Mouse (Mus musculus) heart, embryonic 12.5 days (tissue): ENCODE data around the gene Galnt17. TPM values are rescaled to one million over a fixed set of nuclear protein-coding genes. Genes with fewer than 3 reads are reported as not detected.

ENCODE experiments used
- ATAC-seq: fragments of 200-750 bp; cut with Nextera tagmentation; 2 replicates; pipeline ENCODE4 v1.8.0; 2017; ENCODE audit warnings: moderate TSS enrichment, moderate library complexity; ENCODE audit not compliant: insufficient number of reproducible peaks, low FRiP score
- H3K27ac ChIP-seq: fragments of 300-500 bp; sonication (generic); 2 replicates; pipeline ENCODE4 v1.5.1; 2016; ENCODE audit warnings: mild to moderate bottlenecking, moderate library complexity; ENCODE audit not compliant: poor library complexity, severe bottlenecking
- H3K27me3 ChIP-seq: fragments of 300-500 bp; sonication (generic); replicated peaks from 2 replicates; pipeline ENCODE4 v1.6.1; 2016; ENCODE audit warnings: mild to moderate bottlenecking, moderate library complexity
- H3K36me3 ChIP-seq: fragments of 300-500 bp; sonication (generic); 2 replicates; pipeline ENCODE4 v1.6.1; 2016; ENCODE audit warnings: mild to moderate bottlenecking, moderate library complexity
- H3K4me1 ChIP-seq: fragments of 300-500 bp; sonication (generic); replicated peaks from 2 replicates; pipeline ENCODE4 v1.6.1; 2016; ENCODE audit warnings: mild to moderate bottlenecking
- H3K4me2 ChIP-seq: fragments of 300-500 bp; sonication (generic); 2 replicates; pipeline ENCODE4 v1.6.1; 2016; ENCODE audit warnings: mild to moderate bottlenecking, moderate library complexity
- H3K4me3 ChIP-seq: fragments of 300-500 bp; sonication (generic); 2 replicates; pipeline ENCODE4 v1.5.1; 2016; ENCODE audit warnings: mild to moderate bottlenecking
- H3K9ac ChIP-seq: fragments of 300-500 bp; sonication (generic); 2 replicates; pipeline ENCODE4 v1.6.1; 2016; ENCODE audit warnings: mild to moderate bottlenecking, moderate library complexity
- H3K9me3 ChIP-seq: fragments of 300-500 bp; sonication (generic); replicated peaks from 2 replicates; pipeline ENCODE4 v1.6.1; 2016; ENCODE audit warnings: mild to moderate bottlenecking, moderate library complexity
- WGBS: fragments of 180-500 bp; shearing (Covaris S2); methylation state at CpG from one replicate; pipeline ENCODE4 v1.1.7; 2016; 5-methylcytosine and 5-hydroxymethylcytosine counted together
- polyA plus RNA-seq: library from polyadenylated mRNA; unstranded; fragments of >200 nt; fragmentation: Nextera tagmentation; extraction: Ambion mirVana; gene quantifications from 2 replicates; pipeline ENCODE4 v1.2.1, GENCODE M21; 2016

The Galnt17 gene
- polyA plus RNA-seq, 1 experiment from 2014 or later, result 0.86 TPM

- WGBS, result 46% methylated on average over 8 of the region's 8 CpGs
- Histone ChIP-seq H3K27me3 (no peaks in the 10 kb centered on the region), H3K36me3 (no peaks in the 10 kb centered on the region), H3K9ac (no peak overlapping the region), H3K9me3 (0 out of 2 replicates have a peak, but pooled peaks cover 2% of the 10 kb centered on the region), H3K4me1 (0 out of 2 replicates have a peak, but pooled peaks cover 4% of the 10 kb centered on the region), H3K4me3 (no peak overlapping the region), H3K4me2 (no peak overlapping the region), H3K27ac (0 out of 2 replicates have a peak overlapping the region, but pooled peaks have one; percentile 33)
- ATAC-seq, result peak; percentile 77
These were observed 380.5 kb downstream of the Galnt17 start for GRCm38 (mm10) chr5:130927794-130928149.

- no peaks in the 10 kb centered on the region for H3K36me3 ChIP-seq
- H3K4me2 ChIP-seq, result no peak overlapping the region
- H3K9ac ChIP-seq, result no peak overlapping the region
- 70% methylated on average over 3 of the region's 3 CpGs for WGBS
- H3K27me3 ChIP-seq, result no peaks in the 10 kb centered on the region
- no peak overlapping the region for H3K4me3 ChIP-seq
- ATAC-seq, result no peak
- 0 out of 2 replicates have a peak, but pooled peaks cover 4% of the 10 kb centered on the region for H3K4me1 ChIP-seq
- no peak overlapping the region for H3K27ac ChIP-seq
- 0 out of 2 replicates have a peak, but pooled peaks cover 2% of the 10 kb centered on the region for H3K9me3 ChIP-seq
These were observed 381.0 kb downstream of the Galnt17 start for GRCm38 (mm10) chr5:130927138-130927793.

GRCm38 (mm10) chr5:130925681-130926080 lies 382.6 kb downstream of the Galnt17 start:
- no peak overlapping the region for H3K4me2 ChIP-seq
- WGBS, result 89% methylated on average over 7 of the region's 7 CpGs
- H3K4me1 ChIP-seq, result 0 out of 2 replicates have a peak, but pooled peaks cover 4% of the 10 kb centered on the region
- H3K27me3 ChIP-seq, result no peaks in the 10 kb centered on the region
- 0 out of 2 replicates have a peak, but pooled peaks cover 2% of the 10 kb centered on the region for H3K9me3 ChIP-seq
- no peak for ATAC-seq
- no peaks in the 10 kb centered on the region for H3K36me3 ChIP-seq
- no peak overlapping the region for H3K9ac ChIP-seq
- H3K4me3 ChIP-seq, result no peak overlapping the region
- H3K27ac ChIP-seq, result no peak overlapping the region

- H3K9ac ChIP-seq, result no peak overlapping the region
- WGBS, result 18% methylated on average over 2 of the region's 2 CpGs
- H3K27ac ChIP-seq, result no peak overlapping the region
- no peaks in the 10 kb centered on the region for H3K36me3 ChIP-seq
- ATAC-seq, result no peak
- no peaks in the 10 kb centered on the region for H3K27me3 ChIP-seq
- H3K4me3 ChIP-seq, result no peak overlapping the region
- 0 out of 2 replicates have a peak, but pooled peaks cover 2% of the 10 kb centered on the region for H3K9me3 ChIP-seq
- H3K4me1 ChIP-seq, result 0 out of 2 replicates have a peak, but pooled peaks cover 4% of the 10 kb centered on the region
- H3K4me2 ChIP-seq, result no peak overlapping the region
These were observed 384.0 kb downstream of the Galnt17 start for GRCm38 (mm10) chr5:130924245-130924827.

GRCm38 (mm10) chr5:130919969-130920368 lies 388.3 kb downstream of the Galnt17 start:
- H3K27ac ChIP-seq, result no peak overlapping the region
- no peaks in the 10 kb centered on the region for H3K36me3 ChIP-seq
- no peaks in the 10 kb centered on the region for H3K9me3 ChIP-seq
- no peak for ATAC-seq
- no peak overlapping the region for H3K9ac ChIP-seq
- no peak overlapping the region for H3K4me3 ChIP-seq
- WGBS, result 81% methylated on average over 7 of the region's 7 CpGs
- 0 out of 2 replicates have a peak, but pooled peaks cover 4% of the 10 kb centered on the region for H3K4me1 ChIP-seq
- H3K4me2 ChIP-seq, result no peak overlapping the region
- no peaks in the 10 kb centered on the region for H3K27me3 ChIP-seq

GRCm38 (mm10) chr5:130914606-130915005 lies 393.7 kb downstream of the Galnt17 start:
- Histone ChIP-seq H3K4me1 (no peaks in the 10 kb centered on the region), H3K27ac (no peak overlapping the region), H3K4me2 (no peak overlapping the region), H3K9me3 (no peaks in the 10 kb centered on the region), H3K9ac (no peak overlapping the region), H3K4me3 (no peak overlapping the region), H3K27me3 (no peaks in the 10 kb centered on the region), H3K36me3 (no peaks in the 10 kb centered on the region)
- no peak for ATAC-seq
- 52% methylated on average over 3 of the region's 3 CpGs for WGBS

- no peak overlapping the region for H3K9ac ChIP-seq
- 75% methylated on average over 2 of the region's 2 CpGs for WGBS
These were observed 396.7 kb downstream of the Galnt17 start for GRCm38 (mm10) chr5:130911551-130911950.

GRCm38 (mm10) chr5:130901736-130902135 lies 406.6 kb downstream of the Galnt17 start:
- 84% methylated on average over 3 of the region's 3 CpGs for WGBS
- Histone ChIP-seq H3K4me1 (no peaks in the 10 kb centered on the region), H3K27ac (no peak overlapping the region), H3K9me3 (no peaks in the 10 kb centered on the region), H3K36me3 (no peaks in the 10 kb centered on the region), H3K4me2 (no peak overlapping the region), H3K9ac (no peak overlapping the region), H3K27me3 (no peaks in the 10 kb centered on the region), H3K4me3 (no peak overlapping the region)
- no peak for ATAC-seq

More at GRCm38 (mm10) chr5:130911551-130911950, 396.7 kb downstream of the Galnt17 start:
- Histone ChIP-seq H3K4me3 (no peak overlapping the region), H3K4me2 (no peak overlapping the region), H3K9me3 (no peaks in the 10 kb centered on the region), H3K4me1 (no peaks in the 10 kb centered on the region), H3K27me3 (no peaks in the 10 kb centered on the region), H3K27ac (no peak overlapping the region), H3K36me3 (no peaks in the 10 kb centered on the region)
- ATAC-seq, result no peak

- ATAC-seq, result no peak
- WGBS, result 93% methylated on average over 3 of the region's 3 CpGs
- H3K36me3 ChIP-seq, result no peaks in the 10 kb centered on the region
- no peak overlapping the region for H3K27ac ChIP-seq
- no peaks in the 10 kb centered on the region for H3K27me3 ChIP-seq
- H3K4me2 ChIP-seq, result no peak overlapping the region
- H3K4me3 ChIP-seq, result no peak overlapping the region
- H3K9ac ChIP-seq, result no peak overlapping the region
- no peaks in the 10 kb centered on the region for H3K4me1 ChIP-seq
- 0 out of 2 replicates have a peak, but pooled peaks cover 4% of the 10 kb centered on the region for H3K9me3 ChIP-seq
These were observed 412.3 kb downstream of the Galnt17 start for GRCm38 (mm10) chr5:130895991-130896390.

GRCm38 (mm10) chr5:130891735-130892134 lies 416.6 kb downstream of the Galnt17 start:
- H3K27ac ChIP-seq, result no peak overlapping the region
- no peak overlapping the region for H3K4me2 ChIP-seq
- no peaks in the 10 kb centered on the region for H3K36me3 ChIP-seq
- H3K9ac ChIP-seq, result no peak overlapping the region
- 0 out of 2 replicates have a peak, but pooled peaks cover 4% of the 10 kb centered on the region for H3K9me3 ChIP-seq
- no peaks in the 10 kb centered on the region for H3K4me1 ChIP-seq
- WGBS, result 72% methylated on average over 5 of the region's 5 CpGs
- ATAC-seq, result no peak
- H3K27me3 ChIP-seq, result no peaks in the 10 kb centered on the region
- H3K4me3 ChIP-seq, result no peak overlapping the region

- H3K4me2 ChIP-seq, result no peak overlapping the region
- no peaks in the 10 kb centered on the region for H3K4me1 ChIP-seq
- 83% methylated on average over 5 of the region's 5 CpGs for WGBS
- no peak overlapping the region for H3K27ac ChIP-seq
- no peak overlapping the region for H3K4me3 ChIP-seq
- H3K9ac ChIP-seq, result no peak overlapping the region
- H3K36me3 ChIP-seq, result no peaks in the 10 kb centered on the region
- H3K27me3 ChIP-seq, result no peaks in the 10 kb centered on the region
- H3K9me3 ChIP-seq, result peaks cover 24% of the 10 kb centered on the region
- ATAC-seq, result no peak
These were observed 428.0 kb downstream of the Galnt17 start for GRCm38 (mm10) chr5:130880331-130880730.
